In genomic region chr8:126887639-126888006, GRCm38 (mm10) we compare ENCODE assay signal across 9 mouse cellular contexts. TPM values are rescaled to one million over a fixed set of nuclear protein-coding genes. Genes with fewer than 3 reads are reported as not detected.
DNase-seq lines count a peak whose midpoint lies in the region; ATAC-seq and TF ChIP-seq lines count a peak whose summit lies in the region.
"Had no signal": no experiment of that assay in that cellular context is flagged by ENCODE, and none has a peak within 500 bp of the region (broad histone marks: within the 10 kb centered on the region; RNA-seq: fewer than 3 reads in every experiment).

No protein-coding gene starts in this region.

- no peaks in the 10 kb centered on the region for H3K9me3 ChIP-seq in heart, embryonic 15.5 days (replicated peaks)
- H3K9me3 ChIP-seq in midbrain, embryonic 11.5 days (ENCODE audit: control insufficient read depth, low read length): no peaks in the 10 kb centered on the region
- no peaks in the 10 kb centered on the region for H3K9me3 ChIP-seq in midbrain, embryonic 15.5 days
- H3K9me3 ChIP-seq in hindbrain, embryonic 13.5 days: no peaks in the 10 kb centered on the region
- H3K9me3 ChIP-seq in stomach, embryonic 16.5 days (replicated peaks; ENCODE audit: control insufficient read depth, low read length): no peaks in the 10 kb centered on the region
- H3K9me3 ChIP-seq: hindbrain, embryonic 15.5 days had no signal

- no peak overlapping the region for H3K4me3 ChIP-seq in heart, embryonic 15.5 days
- no peak overlapping the region for H3K4me3 ChIP-seq in midbrain, embryonic 11.5 days (ENCODE audit: low read depth, low read length)
- no peak overlapping the region for H3K4me3 ChIP-seq in midbrain, embryonic 15.5 days
- H3K4me3 ChIP-seq in hindbrain, embryonic 13.5 days: no peak overlapping the region
- no peak overlapping the region for H3K4me3 ChIP-seq in stomach, embryonic 16.5 days (replicated peaks; ENCODE audit: low read length)
- no peak overlapping the region for H3K4me3 ChIP-seq in left cerebral cortex, adult 2 months
- H3K4me3 ChIP-seq: hindbrain, embryonic 15.5 days had no signal

- no peak for DNase-seq in heart, adult 18-20 months
- DNase-seq in midbrain, embryonic 11.5 days (ENCODE audit: low spot score, missing footprints): peak; percentile 82
- DNase-seq in ovary, postnatal 10 days (ENCODE audit: low spot score): no peak
- DNase-seq in left cerebral cortex, adult 2 months (ENCODE audit: extremely low spot score in 1 of 2, low spot score in 2 of 2): no peak

- no peaks in the 10 kb centered on the region for H3K36me3 ChIP-seq in heart, embryonic 15.5 days
- H3K36me3 ChIP-seq in midbrain, embryonic 11.5 days (ENCODE audit: control insufficient read depth, insufficient read depth, low read length): no peaks in the 10 kb centered on the region
- no peaks in the 10 kb centered on the region for H3K36me3 ChIP-seq in midbrain, embryonic 15.5 days (replicated peaks)
- H3K36me3 ChIP-seq in hindbrain, embryonic 13.5 days: no peaks in the 10 kb centered on the region
- H3K36me3 ChIP-seq in stomach, embryonic 16.5 days (ENCODE audit: control insufficient read depth, insufficient read depth, low read length): no peaks in the 10 kb centered on the region
- H3K36me3 ChIP-seq: hindbrain, embryonic 15.5 days had no signal

- no peaks in the 10 kb centered on the region for H3K27me3 ChIP-seq in heart, embryonic 15.5 days
- H3K27me3 ChIP-seq in midbrain, embryonic 11.5 days (ENCODE audit: control insufficient read depth, insufficient read depth, low read length): no peaks in the 10 kb centered on the region
- H3K27me3 ChIP-seq in midbrain, embryonic 15.5 days (replicated peaks): no peaks in the 10 kb centered on the region
- no peaks in the 10 kb centered on the region for H3K27me3 ChIP-seq in hindbrain, embryonic 13.5 days
- no peaks in the 10 kb centered on the region for H3K27me3 ChIP-seq in stomach, embryonic 16.5 days (ENCODE audit: control insufficient read depth, insufficient read depth, low read length)
- H3K27me3 ChIP-seq: hindbrain, embryonic 15.5 days had no signal

- WGBS in heart, embryonic 15.5 days: 81% methylated on average over 3 of the region's 3 CpGs
- WGBS in midbrain, embryonic 11.5 days: 83% methylated on average over 3 of the region's 3 CpGs
- WGBS in midbrain, embryonic 15.5 days: 63% methylated on average over 3 of the region's 3 CpGs
- WGBS in hindbrain, embryonic 13.5 days: 65% methylated on average over 3 of the region's 3 CpGs
- 78% methylated on average over 3 of the region's 3 CpGs for whole genome bisulfite sequencing in stomach, embryonic 16.5 days

- no peak overlapping the region for H3K4me2 ChIP-seq in heart, embryonic 15.5 days
- H3K4me2 ChIP-seq in midbrain, embryonic 11.5 days: no peak overlapping the region
- no peak overlapping the region for H3K4me2 ChIP-seq in midbrain, embryonic 15.5 days
- no peak overlapping the region for H3K4me2 ChIP-seq in hindbrain, embryonic 13.5 days
- no peak overlapping the region for H3K4me2 ChIP-seq in stomach, embryonic 16.5 days (ENCODE audit: low read depth, low read length)
- H3K4me2 ChIP-seq: hindbrain, embryonic 15.5 days had no signal

- peak overlapping the region; percentile 89 for H3K27ac ChIP-seq in heart, embryonic 15.5 days
- no peak overlapping the region for H3K27ac ChIP-seq in midbrain, embryonic 11.5 days (ENCODE audit: low read depth, low read length)
- H3K27ac ChIP-seq in midbrain, embryonic 15.5 days: no peak overlapping the region
- H3K27ac ChIP-seq in hindbrain, embryonic 13.5 days: peak overlapping the region; percentile 35; the same call in 1 of the 2 replicates
- H3K27ac ChIP-seq in stomach, embryonic 16.5 days (ENCODE audit: low read length): peak overlapping the region; percentile 86
- H3K27ac ChIP-seq in left cerebral cortex, adult 2 months: no peak overlapping the region

- peaks cover 36% of the 10 kb centered on the region for H3K4me1 ChIP-seq in heart, embryonic 15.5 days (replicated peaks)
- H3K4me1 ChIP-seq in midbrain, embryonic 11.5 days (ENCODE audit: control insufficient read depth, insufficient read depth, low read length): peaks cover 9% of the 10 kb centered on the region
- peaks cover 15% of the 10 kb centered on the region for H3K4me1 ChIP-seq in midbrain, embryonic 15.5 days
- peaks cover 23% of the 10 kb centered on the region for H3K4me1 ChIP-seq in hindbrain, embryonic 13.5 days (replicated peaks)
- H3K4me1 ChIP-seq in stomach, embryonic 16.5 days (ENCODE audit: control insufficient read depth, insufficient read depth, low read length): peaks cover 20% of the 10 kb centered on the region

- TF ChIP-seq CTCF in left cerebral cortex, adult 2 months (IDR thresholded peaks at IDR 0.05): no peak

- no peak for ATAC-seq in heart, embryonic 15.5 days (replicated peaks; ENCODE audit: insufficient number of reproducible peaks, insufficient read depth, low FRiP score, low read depth)
- peak; percentile 65; the same call in 1 of the 2 replicates for ATAC-seq in midbrain, embryonic 11.5 days (ENCODE audit: low FRiP score)
- no peak for ATAC-seq in midbrain, embryonic 15.5 days (replicated peaks)
- ATAC-seq in hindbrain, embryonic 13.5 days (ENCODE audit: low FRiP score): no peak
- no peak for ATAC-seq in stomach, embryonic 16.5 days (ENCODE audit: insufficient read depth, low FRiP score)

- intact Hi-C loops in left cerebral cortex, adult 2 months (cut with DNase I): no loop called here

- H3K9ac ChIP-seq in heart, embryonic 15.5 days: no peak overlapping the region
- H3K9ac ChIP-seq in midbrain, embryonic 11.5 days (ENCODE audit: low read length): no peak overlapping the region
- H3K9ac ChIP-seq in midbrain, embryonic 15.5 days: no peak overlapping the region
- H3K9ac ChIP-seq in hindbrain, embryonic 13.5 days: no peak overlapping the region
- no peak overlapping the region for H3K9ac ChIP-seq in stomach, embryonic 16.5 days (ENCODE audit: low read length)
- H3K9ac ChIP-seq: hindbrain, embryonic 15.5 days had no signal

RNA-seq across cellular contexts. Expression of gene Tomm20, which starts 58.0 kb away (rescaled TPM):
- 183 TPM in 2 replicates for polyA plus RNA-seq in heart, embryonic 15.5 days (2015; fragmentation: Nextera tagmentation; extraction: Ambion mirVana)
- total RNA-seq in heart, adult 18-20 months (2021): 10 to 100 TPM; 93.5 to 97.6 TPM
- 239 and 240 TPM in 2 replicates for polyA plus RNA-seq in midbrain, embryonic 11.5 days (2014; fragmentation: Nextera tagmentation; extraction: Ambion mirVana)
- 197 and 198 TPM in 2 replicates for polyA plus RNA-seq in midbrain, embryonic 15.5 days (2015; fragmentation: Nextera tagmentation; extraction: Ambion mirVana)
- polyA plus RNA-seq in hindbrain, embryonic 13.5 days (2015; fragmentation: Nextera tagmentation; extraction: Ambion mirVana): 209 and 210 TPM in 2 replicates
- polyA plus RNA-seq in stomach, embryonic 16.5 days (2015; fragmentation: Nextera tagmentation; extraction: Ambion mirVana): 170 and 206 TPM in 2 replicates
- total RNA-seq in left cerebral cortex, adult 2 months (2021): 100 to 1,000 TPM; 181 to 182 TPM

Comparison
In these comparisons a context has a peak if more than half of its experiments do, and no peak if none do; other contexts are left out.
1. H3K27ac ChIP-seq: peak in heart, embryonic 15.5 days (single experiment), hindbrain, embryonic 13.5 days (single experiment) and stomach, embryonic 16.5 days (single experiment); none in midbrain, embryonic 11.5 days (single experiment), midbrain, embryonic 15.5 days (single experiment) and left cerebral cortex, adult 2 months (single experiment).